Mouse (Mus musculus): ENCODE results near the gene Fam126a. TPM values are rescaled to one million over a fixed set of nuclear protein-coding genes. Genes with fewer than 3 reads are reported as not detected.
"Not testable (repeated sequence)": the region's sequence is repeated elsewhere in the genome, so short reads cannot be mapped to it uniquely, and the experiment has no call there.

Gene Fam126a
- polyA plus RNA-seq, 1 experiment from 2014 or later = 16.1 TPM

DNA sequence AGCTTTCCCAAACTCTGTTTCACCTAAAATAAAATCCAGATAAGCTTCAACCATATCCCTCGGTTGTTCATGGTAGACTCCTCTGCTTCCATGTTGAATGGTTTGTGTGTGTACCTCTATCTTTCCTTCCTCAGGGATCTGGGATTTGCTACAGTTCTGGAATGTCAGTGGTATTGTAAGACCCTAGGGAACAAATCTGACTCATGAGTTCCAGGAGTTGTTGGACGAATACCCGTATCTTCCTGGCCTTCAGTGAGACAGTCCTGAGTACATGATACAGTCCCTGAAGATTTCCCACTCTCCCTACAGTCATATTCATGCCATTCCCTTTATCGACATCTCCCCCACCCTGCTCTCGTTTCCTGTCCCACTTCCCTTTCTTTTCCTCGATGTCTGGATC is 157.9 kb downstream of the Fam126a start:
- H3K4me1 ChIP-seq (replicated peaks) = no peaks in the 10 kb centered on the region
- H3K9ac ChIP-seq = no peak overlapping the region
- H3K27me3 ChIP-seq (replicated peaks) = no peaks in the 10 kb centered on the region
- H3K27ac ChIP-seq = no peak overlapping the region
- 78% methylated on average over 6 of the region's 6 CpGs for WGBS
- H3K36me3 ChIP-seq = no peaks in the 10 kb centered on the region
- H3K4me2 ChIP-seq (replicated peaks) = no peak overlapping the region
- no peak for ATAC-seq
- H3K4me3 ChIP-seq (replicated peaks) = no peak overlapping the region
- H3K9me3 ChIP-seq = no peaks in the 10 kb centered on the region

DNA sequence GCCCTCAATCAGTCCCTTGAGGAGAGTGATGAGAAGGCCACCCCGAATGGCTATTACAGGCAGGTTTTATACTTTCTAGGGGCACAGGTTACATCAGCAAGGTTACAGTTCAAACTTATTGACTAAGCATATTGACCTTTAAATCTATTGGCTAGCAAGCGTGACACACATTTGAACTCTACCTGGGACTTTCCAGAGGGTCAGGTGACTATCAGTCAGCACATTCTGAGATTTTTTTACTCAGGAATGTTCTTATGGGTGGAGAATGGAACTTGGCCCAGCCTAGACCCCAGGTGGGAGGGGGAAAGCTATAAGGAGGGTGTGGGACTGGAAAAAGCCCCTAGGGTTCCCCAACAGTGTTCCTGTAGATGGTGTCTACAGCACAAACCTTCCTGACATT is 159.2 kb downstream of the Fam126a start:
- H3K4me3 ChIP-seq (replicated peaks); H3K36me3 ChIP-seq; H3K4me1 ChIP-seq (replicated peaks); H3K9me3 ChIP-seq; H3K4me2 ChIP-seq (replicated peaks); H3K9ac ChIP-seq; H3K27ac ChIP-seq; ATAC-seq; H3K27me3 ChIP-seq (replicated peaks): not testable (repeated sequence)
- WGBS = 81% methylated on average over 2 of the region's 2 CpGs

DNA sequence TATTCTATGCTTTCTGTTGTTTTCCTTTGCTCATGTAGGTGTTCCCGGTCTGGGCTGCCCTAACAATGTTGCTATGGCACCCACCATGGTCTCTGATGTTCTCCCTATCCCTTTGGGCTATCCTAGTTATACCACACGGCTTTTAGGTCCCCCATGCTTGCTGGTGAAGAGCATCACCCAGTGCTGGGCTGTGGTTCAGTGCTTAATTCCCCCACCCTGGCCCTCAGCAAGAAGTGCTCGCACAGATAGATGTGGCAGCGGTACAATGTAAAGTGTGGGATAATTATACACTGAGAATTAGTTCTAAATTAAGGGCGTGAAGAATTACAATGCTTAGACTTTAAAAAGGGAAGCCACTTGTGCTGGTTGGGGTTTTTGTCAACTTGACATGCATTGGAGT is 164.5 kb downstream of the Fam126a start:
- Histone ChIP-seq H3K9ac (no peak overlapping the region), H3K27me3 (replicated peaks) (no peaks in the 10 kb centered on the region), H3K4me1 (replicated peaks) (peaks cover 15% of the 10 kb centered on the region; the same call in 1 of the 2 replicates), H3K4me3 (replicated peaks) (no peak overlapping the region), H3K9me3 (no peaks in the 10 kb centered on the region), H3K4me2 (replicated peaks) (no peak overlapping the region), H3K36me3 (no peaks in the 10 kb centered on the region), H3K27ac (no peak overlapping the region)
- ATAC-seq = no peak
- WGBS = 87% methylated on average over 5 of the region's 5 CpGs

Other genes with a start within 250 kb of the Fam126a start
- gene Pus7, start 247.0 kb downstream of the Fam126a start, polyA plus RNA-seq (2015; fragmentation: Nextera tagmentation; extraction: Ambion mirVana) = 30.5 and 31.5 TPM in 2 replicates
- gene Rint1, start 243.0 kb downstream of the Fam126a start, polyA plus RNA-seq (2015; fragmentation: Nextera tagmentation; extraction: Ambion mirVana) = 31.8 and 34.9 TPM in 2 replicates
- gene Tomm7, start 186.5 kb downstream of the Fam126a start, polyA plus RNA-seq (2015; fragmentation: Nextera tagmentation; extraction: Ambion mirVana) = 132 and 141 TPM in 2 replicates
- 32.5 and 39.5 TPM in 2 replicates for gene Klhl7, start 69.9 kb upstream of the Fam126a start, polyA plus RNA-seq (2015; fragmentation: Nextera tagmentation; extraction: Ambion mirVana)
- 12.3 and 12.8 TPM in 2 replicates for gene Nupl2, start 134.3 kb upstream of the Fam126a start, polyA plus RNA-seq (2015; fragmentation: Nextera tagmentation; extraction: Ambion mirVana)

All from intestine, embryonic 15.5 days (tissue).